Mouse (Mus musculus): Measurements from ENCODE around the gene Rpl9-ps1.

DNA sequence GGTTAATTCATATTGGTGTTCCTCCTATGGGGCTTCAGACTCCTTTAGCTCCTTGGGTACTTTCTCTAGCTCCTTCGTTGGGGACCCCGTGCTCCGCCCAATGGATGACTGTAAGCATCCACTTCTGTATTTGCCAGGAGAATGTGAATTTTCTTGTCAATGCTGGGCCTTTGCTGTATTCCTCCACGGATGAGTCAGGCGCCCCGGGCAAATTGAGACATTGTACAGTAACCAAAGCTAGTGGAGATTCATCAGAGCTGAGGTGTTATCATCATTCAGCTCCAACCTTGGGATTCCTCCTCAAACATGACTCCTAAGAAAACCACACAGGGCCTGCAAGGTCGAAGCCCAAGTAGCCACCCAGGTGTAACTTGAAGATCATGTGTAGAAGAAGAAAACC lies 47.6 kb downstream of the Rpl9-ps1 start:
- TF ChIP-seq CTCF (IDR thresholded peaks at IDR 0.05; ENCODE audit: extremely low read depth, insufficient read depth, insufficient read length, insufficient replicate concordance) = no peak
- TF ChIP-seq POLR2A (IDR thresholded peaks at IDR 0.05; ENCODE audit: low read depth, low read length) = no peak
